Mouse (Mus musculus) small intestine, adult 2 months (tissue): ENCODE measurements around the gene Armc7.

Experiments used
- CTCF ChIP-seq: fragments of 200-500 bp; IDR thresholded peaks from 2 replicates; pipeline ENCODE4 v1.5.1; 2012; ENCODE audit warnings: low read depth, mild to moderate bottlenecking, control low read depth, inconsistent platforms, low read length, moderate library complexity, mixed read lengths; ENCODE audit not compliant: insufficient replicate concordance, insufficient read length; ENCODE audit errors: extremely low read depth
- POLR2A ChIP-seq: fragments of 200-500 bp; IDR thresholded peaks from 2 replicates; pipeline ENCODE4 v1.6.1; 2012; ENCODE audit warnings: low read depth, mild to moderate bottlenecking, control low read depth, inconsistent platforms, low read length, moderate library complexity

GRCm38 (mm10) chr11:115483726-115484125, 8.3 kb downstream of the Armc7 start:
- TF ChIP-seq CTCF (peak; percentile 64; the same call in 1 of the 2 replicates), POLR2A (no peak)
